Mouse (Mus musculus) hindbrain, embryonic 11.5 days (tissue): ENCODE measurements at regions not wholly inside any gene's neighbourhood (a gene's known extent, or its start where the extent isn't known, plus 50 kb on each side); places are given as distances from the start of the nearest gene placed in this dataset.
A peak's percentile ranks its signal among the peaks of the same experiment; 100 is the strongest.
"Not testable (repeated sequence)": the region's sequence is repeated elsewhere in the genome, so short reads cannot be mapped to it uniquely, and the experiment has no call there.

Experiments used
- ATAC-seq: fragments of 200-750 bp; cut with Nextera tagmentation; 2 replicates; pipeline ENCODE4 v1.8.0; 2017; ENCODE audit warnings: mild to moderate bottlenecking, moderate TSS enrichment, moderate library complexity; ENCODE audit not compliant: low FRiP score
- DNase-seq: peaks from one replicate; pipeline ENCODE4 v3.0.0-alpha.2; 2015; ENCODE audit warnings: low spot score
- H3K27ac ChIP-seq: fragments of 300-500 bp; sonication (generic); 2 replicates; pipeline ENCODE4 v1.5.1; 2014; ENCODE audit warnings: mild to moderate bottlenecking, low read depth, low read length
- H3K27me3 ChIP-seq: fragments of 300-500 bp; sonication (generic); 2 replicates; pipeline ENCODE4 v1.6.1; 2014; ENCODE audit warnings: mild to moderate bottlenecking, low read length, moderate library complexity, mixed read lengths; ENCODE audit not compliant: control insufficient read depth, insufficient read depth
- H3K36me3 ChIP-seq: fragments of 300-500 bp; sonication (generic); 2 replicates; pipeline ENCODE4 v1.6.1; 2014; ENCODE audit warnings: mild to moderate bottlenecking, low read length, moderate library complexity, mixed read lengths; ENCODE audit not compliant: control insufficient read depth, insufficient read depth
- H3K4me1 ChIP-seq: fragments of 300-500 bp; sonication (generic); replicated peaks from 2 replicates; pipeline ENCODE4 v1.6.1; 2014; ENCODE audit warnings: low read length, mixed read lengths; ENCODE audit not compliant: control insufficient read depth, insufficient read depth
- H3K4me2 ChIP-seq: fragments of 300-500 bp; sonication (generic); replicated peaks from 2 replicates; pipeline ENCODE4 v1.6.1; 2014; ENCODE audit warnings: mild to moderate bottlenecking, low read depth, low read length
- H3K4me3 ChIP-seq: fragments of 300-500 bp; sonication (generic); 2 replicates; pipeline ENCODE4 v1.5.1; 2014; ENCODE audit warnings: low read depth, low read length
- H3K9ac ChIP-seq: fragments of 300-500 bp; sonication (generic); 2 replicates; pipeline ENCODE4 v1.6.1; 2014; ENCODE audit warnings: low read depth, low read length
- H3K9me3 ChIP-seq: fragments of 300-500 bp; sonication (generic); 2 replicates; pipeline ENCODE4 v1.6.1; 2016; ENCODE audit warnings: low read length; ENCODE audit not compliant: control insufficient read depth
- WGBS: fragments of 180-500 bp; shearing (Covaris S2); extraction: QIAGEN DNeasy Blood & Tissue Kit; methylation state at CpG from one replicate; pipeline ENCODE4 v1.1.7; 2014; 5-methylcytosine and 5-hydroxymethylcytosine counted together

DNA sequence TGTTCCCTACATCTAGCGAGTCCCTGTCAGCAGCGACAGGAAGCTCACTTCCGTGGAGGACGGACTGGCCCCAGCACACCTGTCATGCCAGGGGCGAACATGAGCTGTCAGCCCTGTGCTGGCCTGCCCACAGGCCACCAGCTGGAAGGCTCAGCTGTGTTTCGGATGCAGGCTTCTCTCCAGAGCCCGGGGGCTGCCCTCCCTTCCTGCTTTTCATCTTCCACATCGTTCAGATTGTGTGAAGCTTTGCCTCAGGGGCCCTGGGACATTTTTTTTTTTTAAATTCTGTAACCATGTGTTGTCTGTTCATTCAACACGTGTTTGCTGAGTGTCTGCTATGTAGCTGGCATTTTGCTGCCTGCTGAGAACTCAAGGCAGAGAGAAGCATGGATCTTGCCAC is 167.2 kb downstream of the Csl start:
- 46% methylated on average over 9 of the region's 9 CpGs for WGBS
- Histone ChIP-seq H3K4me2 (no peak overlapping the region), H3K4me1 (no peaks in the 10 kb centered on the region), H3K4me3 (no peak overlapping the region), H3K9ac (no peak overlapping the region), H3K27me3 (no peaks in the 10 kb centered on the region), H3K36me3 (no peaks in the 10 kb centered on the region), H3K9me3 (no peaks in the 10 kb centered on the region), H3K27ac (no peak overlapping the region)
- ATAC-seq (peak; percentile 64; the same call in 1 of the 2 replicates), DNase-seq (no peak)

DNA sequence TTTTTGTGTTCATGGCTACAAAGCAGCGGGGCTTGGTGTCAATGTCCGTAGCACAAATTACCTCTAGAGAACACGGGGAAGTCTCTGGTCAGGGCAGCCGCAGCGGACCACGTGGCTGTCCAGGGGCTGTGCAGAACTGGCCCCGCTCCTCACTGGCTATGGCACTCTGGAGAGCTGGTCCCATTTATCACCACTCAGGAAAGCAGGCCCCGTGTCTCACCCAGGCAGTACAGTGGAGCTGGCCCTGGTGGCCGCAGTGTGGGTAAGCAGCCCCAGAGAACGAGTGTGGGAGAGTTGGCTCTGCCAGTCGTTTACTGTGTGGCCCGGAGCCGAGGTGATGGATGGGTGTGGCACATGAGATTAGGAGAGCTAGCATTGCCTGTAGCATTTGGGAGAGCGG is 163.8 kb downstream of the Csl start:
- Histone ChIP-seq H3K4me3 (no peak overlapping the region), H3K9me3 (no peaks in the 10 kb centered on the region), H3K27ac (no peak overlapping the region), H3K4me2 (no peak overlapping the region), H3K36me3 (no peaks in the 10 kb centered on the region), H3K4me1 (no peaks in the 10 kb centered on the region), H3K27me3 (no peaks in the 10 kb centered on the region), H3K9ac (no peak overlapping the region)
- ATAC-seq (no peak; the same call in 1 of the 2 replicates), DNase-seq (no peak)
- whole genome bisulfite sequencing = 86% methylated on average over 14 of the region's 14 CpGs

DNA sequence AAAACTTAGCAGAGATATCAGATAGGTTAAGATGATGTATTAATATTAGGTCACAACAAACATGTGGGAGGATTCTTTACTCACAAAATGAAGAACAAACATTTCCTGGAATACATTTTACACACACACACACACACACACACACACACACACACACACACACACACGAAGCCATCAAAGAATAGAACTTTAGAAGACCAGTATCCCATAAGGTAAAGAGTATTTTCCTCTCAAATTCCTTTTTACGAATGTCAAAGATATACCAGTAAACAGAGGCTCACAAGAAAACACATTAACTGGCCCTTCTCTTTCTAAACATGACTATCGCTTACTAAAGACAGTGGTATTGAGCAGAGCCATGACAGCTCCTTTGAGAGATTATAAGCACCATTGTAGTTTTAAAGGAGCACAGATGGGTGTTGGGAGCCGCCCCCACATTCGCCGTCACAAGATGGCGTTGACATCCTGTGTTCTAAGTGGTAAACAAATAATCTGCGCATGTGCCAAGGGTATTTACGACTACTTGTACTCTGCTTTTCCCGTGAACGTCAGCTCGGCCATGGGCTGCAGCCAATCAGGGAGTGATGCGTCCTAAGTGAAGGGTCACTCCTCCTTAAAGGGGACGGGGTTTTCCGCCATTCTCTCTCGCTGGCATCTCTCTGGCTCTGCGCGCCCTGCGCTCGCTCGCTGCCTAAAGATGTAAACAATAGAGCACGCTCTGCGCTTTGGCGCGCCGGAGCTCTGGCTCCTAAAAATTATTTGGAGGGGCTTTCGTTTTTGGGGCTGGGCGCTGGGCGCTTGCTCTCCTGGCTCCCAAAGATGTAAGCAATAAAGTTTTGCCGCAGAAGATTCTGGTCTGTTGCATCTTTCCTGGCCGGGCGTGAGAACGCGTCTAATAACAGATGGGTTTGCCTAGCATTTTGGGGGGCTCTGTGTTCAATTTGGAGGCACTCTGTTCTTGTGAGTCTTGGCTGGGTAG is 160.0 kb downstream of the Csl start:
- not testable (repeated sequence) for H3K27me3 ChIP-seq, H3K27ac ChIP-seq, DNase-seq, H3K36me3 ChIP-seq, H3K9me3 ChIP-seq, H3K4me1 ChIP-seq
- H3K4me2 ChIP-seq = peak overlapping the region; percentile 19
- peak; percentile 73 for ATAC-seq
- peak overlapping the region; percentile 50 for H3K9ac ChIP-seq
- WGBS = 42% methylated on average over 23 of the region's 34 CpGs
- peak overlapping the region; percentile 37 for H3K4me3 ChIP-seq

GRCm38 (mm10) chr10:99602331-99602730 is 157.1 kb downstream of the Csl start:
- Histone ChIP-seq H3K9me3 (no peaks in the 10 kb centered on the region), H3K36me3 (no peaks in the 10 kb centered on the region), H3K4me2 (no peak overlapping the region), H3K27ac (no peak overlapping the region), H3K4me1 (no peaks in the 10 kb centered on the region), H3K9ac (no peak overlapping the region), H3K27me3 (no peaks in the 10 kb centered on the region), H3K4me3 (no peak overlapping the region)
- DNase-seq (no peak), ATAC-seq (no peak)
- 91% methylated on average over 5 of the region's 5 CpGs for WGBS

GRCm38 (mm10) chr10:99604172-99604571 is 155.3 kb downstream of the Csl start:
- H3K27me3 ChIP-seq = no peaks in the 10 kb centered on the region
- 92% methylated on average over 1 of the region's 1 CpGs for WGBS

GRCm38 (mm10) chr10:99608477-99608876 is 151.0 kb downstream of the Csl start:
- 90% methylated on average over 10 of the region's 10 CpGs for WGBS

More at GRCm38 (mm10) chr10:99604172-99604571, 155.3 kb downstream of the Csl start:
- H3K4me2 ChIP-seq = no peak overlapping the region
- no peaks in the 10 kb centered on the region for H3K36me3 ChIP-seq
- H3K4me1 ChIP-seq = no peaks in the 10 kb centered on the region
- H3K9me3 ChIP-seq = no peaks in the 10 kb centered on the region
- DNase-seq (no peak), ATAC-seq (no peak)
- H3K27ac ChIP-seq = no peak overlapping the region
- no peak overlapping the region for H3K4me3 ChIP-seq
- H3K9ac ChIP-seq = no peak overlapping the region

GRCm38 (mm10) chr10:99609420-99609819 is 150.0 kb downstream of the Csl start:
- DNase-seq (no peak), ATAC-seq (no peak)
- Histone ChIP-seq H3K9ac (no peak overlapping the region), H3K27me3 (no peaks in the 10 kb centered on the region), H3K4me1 (no peaks in the 10 kb centered on the region), H3K4me2 (no peak overlapping the region), H3K9me3 (no peaks in the 10 kb centered on the region), H3K36me3 (no peaks in the 10 kb centered on the region), H3K4me3 (no peak overlapping the region), H3K27ac (no peak overlapping the region)
- WGBS = 89% methylated on average over 3 of the region's 3 CpGs

More at GRCm38 (mm10) chr10:99608477-99608876, 151.0 kb downstream of the Csl start:
- no peak for DNase-seq
- Histone ChIP-seq H3K4me2 (no peak overlapping the region), H3K4me1 (no peaks in the 10 kb centered on the region), H3K9me3 (no peaks in the 10 kb centered on the region), H3K9ac (no peak overlapping the region), H3K36me3 (no peaks in the 10 kb centered on the region), H3K27me3 (no peaks in the 10 kb centered on the region), H3K27ac (no peak overlapping the region), H3K4me3 (no peak overlapping the region)
- ATAC-seq = no peak

- Histone ChIP-seq H3K27ac (no peak overlapping the region), H3K36me3 (no peaks in the 10 kb centered on the region), H3K4me2 (no peak overlapping the region), H3K27me3 (no peaks in the 10 kb centered on the region), H3K4me3 (no peak overlapping the region), H3K9me3 (no peaks in the 10 kb centered on the region), H3K4me1 (no peaks in the 10 kb centered on the region), H3K9ac (no peak overlapping the region)
- no peak for ATAC-seq
- 89% methylated on average over 4 of the region's 4 CpGs for WGBS
- DNase-seq = no peak
Observed at GRCm38 (mm10) chr10:99610890-99611289, 148.6 kb downstream of the Csl start.
